Mouse (Mus musculus) natural killer cell, adult 2 months (primary cell): ENCODE measurements around the gene Zcchc18.
"Not testable (repeated sequence)": the region's sequence is repeated elsewhere in the genome, so short reads cannot be mapped to it uniquely, and the experiment has no call there.

Experiments used
- DNase-seq, 2 experiments: peaks; one replicate each; pipeline ENCODE4 v3.0.0; 2022; ENCODE audit warnings: low spot score in 2 of 2

Gene Zcchc18

GRCm38 (mm10) chrX:136992978-136993547, at the start of gene Zcchc18:
TSS of gene Zcchc18 (plus strand) at chrX:136993155.
- DNase-seq = peak; percentile 56 to 63

- DNase-seq = peak in 1 of 2 experiments; percentile 54
Measured at GRCm38 (mm10) chrX:136957583-136958279, 35.2 kb upstream of the Zcchc18 start.

GRCm38 (mm10) chrX:136958300-136958699, 34.7 kb upstream of the Zcchc18 start:
- DNase-seq = not testable (repeated sequence)

GRCm38 (mm10) chrX:136959688-136960087, 33.3 kb upstream of the Zcchc18 start:
- peak in 1 of 2 experiments; percentile 5 for DNase-seq

- DNase-seq = not testable (repeated sequence)
Measured at GRCm38 (mm10) chrX:136975397-136975796, 17.6 kb upstream of the Zcchc18 start, which contains the start of gene Tmsb15b2. TSS of gene Tmsb15b2 (minus strand) at chrX:136975497.

GRCm38 (mm10) chrX:136976424-136977084, 16.4 kb upstream of the Zcchc18 start, which contains the start of the genes Tmsb15l and Tmsb15b1:
TSS of gene Tmsb15l (minus strand) at chrX:136976869.
TSS of gene Tmsb15b1 (minus strand) at chrX:136976874.
- DNase-seq = peak; percentile 28 to 76

GRCm38 (mm10) chrX:136978616-136979015, 14.3 kb upstream of the Zcchc18 start:
- peak in 1 of 2 experiments; percentile 18 for DNase-seq

GRCm38 (mm10) chrX:136986039-136986438, 6.9 kb upstream of the Zcchc18 start:
- peak; percentile 55 to 64 for DNase-seq

- DNase-seq = peak; percentile 5 to 20
Measured at GRCm38 (mm10) chrX:136991274-136991673, 1.7 kb upstream of the Zcchc18 start.

- DNase-seq = peak; percentile 3 to 5
Measured at GRCm38 (mm10) chrX:136992191-136992965, 577 bp upstream of the Zcchc18 start.

- DNase-seq = no peak
Measured at GRCm38 (mm10) chrX:136993641-136994040, 686 bp downstream of the Zcchc18 start.

GRCm38 (mm10) chrX:136996256-136996655, 3.3 kb downstream of the Zcchc18 start:
- no peak for DNase-seq

GRCm38 (mm10) chrX:137015099-137015709, 22.2 kb downstream of the Zcchc18 start:
- peak; percentile 39 to 57 for DNase-seq

GRCm38 (mm10) chrX:137017668-137018067, 24.7 kb downstream of the Zcchc18 start:
- DNase-seq = no peak

- DNase-seq = peak; percentile 31 to 57
Measured at GRCm38 (mm10) chrX:137019310-137019709, 26.4 kb downstream of the Zcchc18 start.

- no peak for DNase-seq
Measured at GRCm38 (mm10) chrX:137030916-137031315, 38.0 kb downstream of the Zcchc18 start.

GRCm38 (mm10) chrX:137031726-137032125, 38.8 kb downstream of the Zcchc18 start:
- DNase-seq = no peak

- no peak for DNase-seq
Measured at GRCm38 (mm10) chrX:137034322-137034721, 41.4 kb downstream of the Zcchc18 start.

- no peak for DNase-seq
Measured at GRCm38 (mm10) chrX:137037470-137037999, 44.6 kb downstream of the Zcchc18 start.

GRCm38 (mm10) chrX:137038000-137038483, 45.1 kb downstream of the Zcchc18 start, which contains the start of gene Slc25a53:
TSS of gene Slc25a53 (minus strand) at chrX:137038302.
- DNase-seq = peak; percentile 51 to 79

GRCm38 (mm10) chrX:137038502-137038901, 45.5 kb downstream of the Zcchc18 start:
- no peak for DNase-seq
